Mouse (Mus musculus) CH12.LX (cell line): ENCODE data around the gene Fam234b. TPM values are rescaled to one million over a fixed set of nuclear protein-coding genes. Genes with fewer than 3 reads are reported as not detected.

Experiments
- DNase-seq: peaks from one replicate; pipeline ENCODE4 v3.0.0-alpha.2; 2013; ENCODE audit errors: extremely low read depth
- H3K27ac ChIP-seq: 2 replicates; pipeline ENCODE4 v1.5.1; 2012; ENCODE audit warnings: low read depth, mild to moderate bottlenecking, control low read depth, moderate library complexity; ENCODE audit not compliant: insufficient read depth
- H3K27me3 ChIP-seq: replicated peaks from 2 replicates; pipeline ENCODE3; 2012; ENCODE audit warnings: inconsistent platforms
- H3K36me3 ChIP-seq, 2 experiments: replicated peaks in 1 of 2; 2 replicates each; pipeline versions ENCODE3 to v1.6.1; 2012; ENCODE audit warnings: inconsistent platforms in 1 of 2, low read length in 1 of 2, mild to moderate bottlenecking in 1 of 2, mixed read lengths in 1 of 2, moderate library complexity in 1 of 2; ENCODE audit not compliant: control insufficient read depth in 1 of 2, insufficient read depth in 1 of 2
- H3K4me1 ChIP-seq, 2 experiments: 2 replicates each; pipeline ENCODE4 v1.6.1; 2012; ENCODE audit warnings: inconsistent platforms in 1 of 2, moderate library complexity in 1 of 2; ENCODE audit not compliant: insufficient read depth in 2 of 2, control insufficient read depth in 1 of 2
- H3K4me2 ChIP-seq: 2 replicates; pipeline ENCODE4 v1.6.1; 2012; ENCODE audit warnings: low read depth, mild to moderate bottlenecking, control low read depth; ENCODE audit not compliant: poor library complexity, insufficient read depth, severe bottlenecking
- H3K4me3 ChIP-seq, 3 experiments: fragments of 150-350 bp in 1 of 3; sonication (generic) in 1 of 3; replicated peaks in 1 of 3; 2 replicates each; pipeline versions ENCODE3 to v1.5.1; 2011 to 2012; ENCODE audit warnings: low read depth in 2 of 3, low read length in 2 of 3, mild to moderate bottlenecking in 2 of 3, moderate library complexity in 2 of 3, control low read depth in 1 of 3, improper control_type of control experiment in 1 of 3, inconsistent platforms in 1 of 3, mixed read lengths in 1 of 3; ENCODE audit not compliant: poor library complexity in 1 of 3
- H3K79me2 ChIP-seq: replicated peaks from 2 replicates; pipeline ENCODE4 v1.6.1; 2012; ENCODE audit warnings: mild to moderate bottlenecking, moderate library complexity; ENCODE audit not compliant: control insufficient read depth, poor library complexity, insufficient read depth, severe bottlenecking; ENCODE audit errors: extremely low read depth
- H3K9ac ChIP-seq: 2 replicates; pipeline ENCODE4 v1.6.1; 2012; ENCODE audit warnings: low read depth, mild to moderate bottlenecking, control low read depth, moderate library complexity; ENCODE audit not compliant: insufficient read depth
- H3K9me3 ChIP-seq: replicated peaks from 2 replicates; pipeline ENCODE3; 2012; ENCODE audit warnings: low read length, inconsistent platforms, mixed read lengths
- BHLHE40 ChIP-seq: IDR thresholded peaks from 2 replicates; pipeline ENCODE4 v1.6.1; 2011; ENCODE audit warnings: mild to moderate bottlenecking, low read depth, low read length, improper control_type of control experiment
- CHD1 ChIP-seq: IDR thresholded peaks from 2 replicates; pipeline ENCODE4 v1.6.1; 2012; ENCODE audit warnings: low read depth, low read length, improper control_type of control experiment, inconsistent platforms
- E2F4 ChIP-seq: IDR thresholded peaks from 2 replicates; pipeline ENCODE4 v1.6.1; 2011; ENCODE audit warnings: low read depth, low read length, improper control_type of control experiment; ENCODE audit not compliant: insufficient replicate concordance
- ELF1 ChIP-seq: IDR thresholded peaks from 2 replicates; pipeline ENCODE4 v1.6.1; 2014; ENCODE audit warnings: low read depth, mild to moderate bottlenecking, inconsistent platforms, low read length, improper control_type of control experiment
- EP300 ChIP-seq: IDR thresholded peaks from 2 replicates; pipeline ENCODE4 v1.6.1; 2011; ENCODE audit warnings: low read length, improper control_type of control experiment
- ETS1 ChIP-seq: conservative IDR thresholded peaks from 2 replicates; pipeline ENCODE4 v1.6.1; 2012; ENCODE audit warnings: low read depth, mild to moderate bottlenecking, inconsistent platforms, low read length, improper control_type of control experiment, moderate library complexity
- GABPA ChIP-seq: IDR thresholded peaks from 2 replicates; pipeline ENCODE4 v1.6.1; 2012; ENCODE audit warnings: low read depth, low read length, improper control_type of control experiment, inconsistent platforms; ENCODE audit not compliant: insufficient replicate concordance
- IRF4 ChIP-seq: IDR thresholded peaks from 2 replicates; pipeline ENCODE4 v1.6.1; 2014; ENCODE audit warnings: low read depth, mild to moderate bottlenecking, inconsistent platforms, low read length, improper control_type of control experiment
- MAFK ChIP-seq: IDR thresholded peaks from 2 replicates; pipeline ENCODE4 v1.6.1; 2011; ENCODE audit warnings: low read length, improper control_type of control experiment; ENCODE audit not compliant: insufficient replicate concordance
- MEF2A ChIP-seq: IDR thresholded peaks from 2 replicates; pipeline ENCODE4 v1.6.1; 2014; ENCODE audit warnings: low read depth, mild to moderate bottlenecking, inconsistent platforms, low read length, improper control_type of control experiment, borderline replicate concordance
- MXI1 ChIP-seq: IDR thresholded peaks from 2 replicates; pipeline ENCODE4 v1.6.1; 2011; ENCODE audit warnings: mild to moderate bottlenecking, low read depth, low read length, improper control_type of control experiment
- MYC ChIP-seq: IDR thresholded peaks from 2 replicates; pipeline ENCODE4 v1.6.1; 2011; ENCODE audit warnings: low read depth, mild to moderate bottlenecking, improper control_type of control experiment, low read length
- PAX5 ChIP-seq: IDR thresholded peaks from 2 replicates; pipeline ENCODE4 v1.6.1; 2012; ENCODE audit warnings: low read length, inconsistent platforms, mixed read lengths
- POLR2AphosphoS2 ChIP-seq: IDR thresholded peaks from 2 replicates; pipeline ENCODE4 v1.6.1; 2011; ENCODE audit warnings: low read depth, low read length, improper control_type of control experiment
- TBP ChIP-seq: conservative IDR thresholded peaks from 2 replicates; pipeline ENCODE4 v1.6.1; 2011; ENCODE audit warnings: low read depth, low read length, improper control_type of control experiment
- TCF12 ChIP-seq: IDR thresholded peaks from 2 replicates; pipeline ENCODE4 v1.6.1; 2014; ENCODE audit warnings: low read depth, mild to moderate bottlenecking, inconsistent platforms, low read length, improper control_type of control experiment
- ZC3H11A ChIP-seq: IDR thresholded peaks from 2 replicates; pipeline ENCODE4 v1.6.1; 2012; ENCODE audit warnings: low read depth, mild to moderate bottlenecking, inconsistent platforms, low read length, improper control_type of control experiment
- ZKSCAN1 ChIP-seq: IDR thresholded peaks from 2 replicates; pipeline ENCODE4 v1.6.1; 2012; ENCODE audit warnings: low read depth, inconsistent platforms, low read length, improper control_type of control experiment, borderline replicate concordance
- ZMIZ1 ChIP-seq: IDR thresholded peaks from 2 replicates; pipeline ENCODE4 v1.6.1; 2012; ENCODE audit warnings: low read depth, mild to moderate bottlenecking, inconsistent platforms, low read length, improper control_type of control experiment
- ZNF384 ChIP-seq: IDR thresholded peaks from 2 replicates; pipeline ENCODE4 v1.6.1; 2012; ENCODE audit warnings: low read depth, low read length, improper control_type of control experiment, inconsistent platforms
- dilution Hi-C: fragments of 300-500 bp; cut with MboI; formaldehyde crosslinking; loops from 2 replicates; pipeline ENCODE4 v1.14.3; 2020; ENCODE audit warnings: low sequenced_read_pairs; ENCODE audit not compliant: extremely low pct_unique_long_range_greater_than_20kb, extremely low pct_ligation_motif_present
- in situ Hi-C: fragments of 300-500 bp; cut with MboI; formaldehyde crosslinking; loops from 3 replicates; pipeline ENCODE4 v1.14.3; 2019; ENCODE audit warnings: low sequenced_read_pairs, low pct_ligation_motif_present, low pct_unique_long_range_greater_than_20kb, mixed read lengths
- polyA plus RNA-seq: library from polyadenylated mRNA; unstranded; fragments of >175 nt; gene quantifications from 2 replicates; pipeline ENCODE4 v1.2.1, GENCODE M21; 2012; ENCODE audit warnings: low read depth; ENCODE audit not compliant: insufficient read length
- total RNA-seq, 2 experiments: library from RNA; depleted of rRNA; stranded (reverse); fragments of 300-350 nt in 1 of 2; fragments of >200 nt in 1 of 2; gene quantifications; 2 replicates each; pipeline ENCODE4 v1.2.3; 2012 to 2014

The Fam234b gene
- total and polyA plus RNA-seq, 3 experiments = 0.04 to 0.76 (median 0.20) TPM

GRCm38 (mm10) chr6:135191906-135192305 is 5.9 kb upstream of the Fam234b start:
- H3K4me1 ChIP-seq = peaks cover 0 to 51% of the 10 kb centered on the region in 2 experiments; a peak in 2 of 4 replicates
- TF ChIP-seq IRF4 (peak; percentile 43; the same call in 1 of the 2 replicates), EP300 (peak; percentile 69), ETS1 (peak; percentile 35), MEF2A (no peak), ZNF384 (no peak), GABPA (no peak), ELF1 (no peak), POLR2AphosphoS2 (no peak)
- H3K79me2 ChIP-seq = no peaks in the 10 kb centered on the region

DNA sequence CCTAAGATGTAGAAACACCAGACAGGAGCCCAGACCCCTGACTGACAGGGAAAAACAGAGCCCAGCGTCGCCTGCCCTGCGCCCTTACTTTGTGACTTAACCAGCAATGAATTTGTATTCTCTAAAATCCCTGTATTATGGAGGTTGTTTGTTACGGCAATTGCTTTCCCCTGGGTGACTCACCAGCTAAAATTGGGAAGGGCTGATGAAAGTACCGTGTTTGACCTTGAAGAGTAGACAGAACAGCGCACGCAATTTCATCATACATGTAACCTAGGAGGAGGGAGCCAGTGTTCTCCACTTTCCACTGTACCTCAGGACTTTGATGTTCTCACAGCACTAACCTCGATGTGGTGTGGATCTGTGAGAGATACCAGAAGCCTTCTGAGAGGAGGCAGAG is 4.8 kb upstream of the Fam234b start:
- Histone ChIP-seq H3K9me3 (no peaks in the 10 kb centered on the region), H3K27me3 (no peaks in the 10 kb centered on the region), H3K4me3 (no peak overlapping the region), H3K9ac (no peak overlapping the region), H3K4me1 (peaks cover 0 to 51% of the 10 kb centered on the region in 2 experiments; a peak in 2 of 4 replicates), H3K79me2 (no peaks in the 10 kb centered on the region), H3K36me3 (no peaks in the 10 kb centered on the region), H3K27ac (no peak overlapping the region), H3K4me2 (no peak overlapping the region)
- no peak for TF ChIP-seq TBP
- DNase-seq = no peak
- in situ Hi-C loops = no loop called here
- dilution Hi-C loops = no loop called here

More at GRCm38 (mm10) chr6:135191906-135192305, 5.9 kb upstream of the Fam234b start:
- H3K27me3 ChIP-seq = no peaks in the 10 kb centered on the region
- in situ Hi-C loops (no loop called here), dilution Hi-C loops (no loop called here)
- no peak overlapping the region for H3K4me3 ChIP-seq
- H3K9ac ChIP-seq = no peak overlapping the region
- peak; percentile 61 for DNase-seq
- H3K9me3 ChIP-seq = no peaks in the 10 kb centered on the region
- no peak overlapping the region for H3K27ac ChIP-seq
- no peaks in the 10 kb centered on the region for H3K36me3 ChIP-seq
- no peak overlapping the region for H3K4me2 ChIP-seq

DNA sequence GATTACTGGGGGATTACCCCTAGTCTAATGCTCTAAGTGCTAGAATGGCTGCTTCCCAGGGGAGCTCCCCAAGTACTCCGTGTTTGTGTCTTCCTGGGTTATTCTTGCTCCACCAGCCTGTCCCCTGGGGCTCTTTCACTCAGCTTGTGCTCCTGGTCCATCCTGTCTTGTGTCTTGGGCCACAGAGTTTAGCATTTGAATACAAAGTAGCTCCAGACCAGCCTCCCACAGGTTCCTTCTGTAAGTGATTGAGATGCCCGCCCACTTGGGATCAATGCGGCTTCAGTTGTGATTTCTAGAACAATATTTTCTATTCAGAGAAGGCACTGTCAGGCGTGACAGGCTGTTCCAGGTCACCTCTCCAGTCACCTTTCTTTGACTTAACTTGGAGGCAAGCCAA is 4.0 kb upstream of the Fam234b start:
- no peaks in the 10 kb centered on the region for H3K9me3 ChIP-seq
- TF ChIP-seq BHLHE40 (no peak), ELF1 (no peak), ZKSCAN1 (no peak), IRF4 (no peak), MEF2A (no peak), ZC3H11A (no peak), CHD1 (no peak), PAX5 (no peak), MYC (no peak), ZMIZ1 (no peak), MAFK (no peak), E2F4 (no peak), MXI1 (no peak), GABPA (no peak), TCF12 (no peak)
- DNase-seq = peak; percentile 41
- no peak overlapping the region for H3K27ac ChIP-seq
- H3K9ac ChIP-seq = no peak overlapping the region
- H3K36me3 ChIP-seq = no peaks in the 10 kb centered on the region
- dilution Hi-C loops (no loop called here), in situ Hi-C loops (no loop called here)
- no peaks in the 10 kb centered on the region for H3K27me3 ChIP-seq
- peaks cover 0 to 46% of the 10 kb centered on the region in 2 experiments; a peak in 2 of 4 replicates for H3K4me1 ChIP-seq
- H3K79me2 ChIP-seq = no peaks in the 10 kb centered on the region
- H3K4me3 ChIP-seq = no peak overlapping the region
- no peak overlapping the region for H3K4me2 ChIP-seq
